Mouse (Mus musculus) central nervous system, embryonic 14 days (tissue): ENCODE results near the gene Bbip1. TPM values are rescaled to one million over a fixed set of nuclear protein-coding genes. Genes with fewer than 3 reads are reported as not detected.

ENCODE experiments used
- polyA plus RNA-seq: library from polyadenylated mRNA; depleted of rRNA; stranded (reverse); fragments of >200 nt; gene quantifications from 2 replicates; pipeline ENCODE4 v1.2.3, GENCODE M21; 2012; rRNA removed

Gene Bbip1
- polyA plus RNA-seq = 103 and 128 TPM in 2 replicates

GRCm38 (mm10) chr19:53943802-53944785 lies at the start of gene Bbip1, which contains the start of gene Shoc2:
Gene Bbip1, minus strand, starts transcription at chr19:53944627.
Gene Shoc2, plus strand, starts transcription at chr19:53944306.

GRCm38 (mm10) chr19:53892061-53892460 lies 52.4 kb downstream of the Bbip1 start, which contains the start of gene Pdcd4:
Gene Pdcd4, plus strand, starts transcription at chr19:53892231.

Other genes with a start within 250 kb of the Bbip1 start
- 39.9 and 41.4 TPM in 2 replicates for gene Pdcd4, start 52.4 kb downstream of the Bbip1 start, polyA plus RNA-seq
- 38.7 and 39.4 TPM in 2 replicates for gene Shoc2, start 321 bp downstream of the Bbip1 start, polyA plus RNA-seq
- 9.7 and 11.8 TPM in 2 replicates for gene Adra2a, start 99.5 kb upstream of the Bbip1 start, polyA plus RNA-seq